Mouse (Mus musculus) embryonic fibroblast, embryonic 13.5 days (primary cell): ENCODE measurements around the gene 3100002H09Rik. TPM values are rescaled to one million over a fixed set of nuclear protein-coding genes. Genes with fewer than 3 reads are reported as not detected.

Experiments
- H3K27ac ChIP-seq: 2 replicates; pipeline ENCODE4 v1.5.1; 2012; ENCODE audit warnings: low read length, control low read depth, inconsistent platforms; ENCODE audit not compliant: insufficient read depth
- H3K4me1 ChIP-seq: 2 replicates; pipeline ENCODE4 v1.6.1; 2011; ENCODE audit warnings: low read length; ENCODE audit not compliant: control insufficient read depth, insufficient read depth
- H3K4me3 ChIP-seq: 2 replicates; pipeline ENCODE4 v1.5.1; 2011; ENCODE audit warnings: mild to moderate bottlenecking, control low read depth, low read length; ENCODE audit not compliant: insufficient read depth
- CTCF ChIP-seq: IDR thresholded peaks from 2 replicates; pipeline ENCODE4 v1.5.1; 2011; ENCODE audit warnings: mild to moderate bottlenecking, control low read depth, low read length, moderate library complexity, borderline replicate concordance; ENCODE audit not compliant: insufficient read depth
- POLR2A ChIP-seq: IDR thresholded peaks from 2 replicates; pipeline ENCODE4 v1.6.1; 2011; ENCODE audit warnings: low read depth, mild to moderate bottlenecking, control low read depth, low read length, moderate library complexity
- polyA plus RNA-seq: library from polyadenylated mRNA; stranded (reverse); fragments of >200 nt; gene quantifications from 2 replicates; pipeline ENCODE4 v1.2.4, GENCODE M21; 2011; ENCODE audit warnings: low read depth; ENCODE audit not compliant: missing spikeins, insufficient read length

Gene 3100002H09Rik
- polyA plus RNA-seq, 1 experiment, result not detected

DNA sequence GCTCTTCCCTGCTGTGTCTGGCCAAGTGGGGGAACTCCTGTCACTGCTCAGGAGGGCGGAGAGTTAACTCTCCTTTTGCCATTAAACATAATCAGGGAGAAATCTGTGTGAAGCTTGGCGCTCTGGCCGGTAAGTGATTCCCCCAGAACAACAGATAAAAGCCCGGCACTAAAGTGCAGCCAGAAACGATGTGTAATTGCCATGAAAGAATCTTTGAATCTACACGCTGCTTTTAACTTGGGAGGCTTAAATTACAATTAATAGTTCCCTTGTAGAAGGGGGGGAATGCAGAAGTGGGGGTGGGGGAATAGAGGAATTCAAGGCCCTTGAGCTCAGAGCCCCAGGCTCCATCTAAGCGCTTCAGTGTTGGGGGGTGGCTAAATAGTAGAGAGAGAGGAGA lies 40.9 kb downstream of the 3100002H09Rik start:
- Histone ChIP-seq H3K4me1 (peaks cover 6% of the 10 kb centered on the region), H3K27ac (no peak overlapping the region), H3K4me3 (no peak overlapping the region)
- TF ChIP-seq CTCF, result no peak
- no peak for TF ChIP-seq POLR2A

DNA sequence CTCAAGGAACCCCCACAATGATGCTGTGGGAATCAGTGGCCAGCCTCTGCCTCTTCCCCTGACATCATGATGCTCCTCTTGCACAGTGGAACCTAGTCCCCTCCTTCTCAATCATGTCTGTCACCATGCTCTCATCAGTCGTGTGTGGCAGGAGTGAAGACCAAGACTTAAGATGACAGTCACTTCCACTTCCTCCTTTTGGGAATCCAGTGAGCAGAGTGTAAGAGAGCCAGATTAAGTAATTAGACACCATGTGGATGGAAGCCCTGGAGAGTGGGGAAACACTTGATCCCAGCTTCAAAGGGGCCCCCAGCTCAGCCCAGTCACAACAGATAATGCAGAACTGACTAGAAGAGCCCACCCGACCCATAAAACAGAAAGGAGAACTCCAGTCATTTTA lies 47.2 kb downstream of the 3100002H09Rik start:
- Histone ChIP-seq H3K4me1 (no peaks in the 10 kb centered on the region), H3K4me3 (no peak overlapping the region), H3K27ac (no peak overlapping the region)
- TF ChIP-seq POLR2A (no peak), CTCF (no peak)

GRCm38 (mm10) chr4:124562721-124563120 lies 47.9 kb downstream of the 3100002H09Rik start:
- Histone ChIP-seq H3K27ac (no peak overlapping the region), H3K4me1 (no peaks in the 10 kb centered on the region), H3K4me3 (no peak overlapping the region)
- TF ChIP-seq CTCF (no peak), POLR2A (no peak)

Other genes with a start within 250 kb of the 3100002H09Rik start
- not detected in 2 replicates for gene Pou3f1, start 46.0 kb upstream of the 3100002H09Rik start, polyA plus RNA-seq
- gene Utp11, start 82.8 kb upstream of the 3100002H09Rik start, polyA plus RNA-seq, result 51.1 and 51.9 TPM in 2 replicates
- 135 and 148 TPM in 2 replicates for gene Fhl3, start 89.9 kb upstream of the 3100002H09Rik start, polyA plus RNA-seq
- 64.6 and 70.7 TPM in 2 replicates for gene Sf3a3, start 104.0 kb upstream of the 3100002H09Rik start, polyA plus RNA-seq
- 33.5 and 48.3 TPM in 2 replicates for gene Inpp5b, start 131.0 kb upstream of the 3100002H09Rik start, polyA plus RNA-seq
- gene Mtf1, start 191.3 kb upstream of the 3100002H09Rik start, polyA plus RNA-seq, result 16.4 and 19.0 TPM in 2 replicates
- 26.2 and 32.8 TPM in 2 replicates for gene Yrdc, start 239.9 kb upstream of the 3100002H09Rik start, polyA plus RNA-seq
- 23.9 and 26.0 TPM in 2 replicates for gene 1110065P20Rik, start 240.4 kb upstream of the 3100002H09Rik start, polyA plus RNA-seq